Mouse (Mus musculus) forebrain, embryonic 14.5 days (tissue): Measurements from ENCODE around the gene Lsm7. TPM values are rescaled to one million over a fixed set of nuclear protein-coding genes. Genes with fewer than 3 reads are reported as not detected.

Experiments
- ATAC-seq: fragments of 200-750 bp; cut with Nextera tagmentation; 2 replicates; pipeline ENCODE4 v1.8.0; 2017; ENCODE audit warnings: mild to moderate bottlenecking, moderate library complexity
- DNase-seq: peaks from one replicate; pipeline ENCODE4 v3.0.0-alpha.2; 2015; ENCODE audit warnings: low spot score
- H3K27ac ChIP-seq: fragments of 300-500 bp; sonication (generic); 2 replicates; pipeline ENCODE4 v1.5.1; 2014; ENCODE audit warnings: low read depth, mild to moderate bottlenecking, control low read depth, low read length, moderate library complexity
- H3K27me3 ChIP-seq: fragments of 300-500 bp; sonication (generic); replicated peaks from 2 replicates; pipeline ENCODE4 v1.6.1; 2014; ENCODE audit warnings: low read length, control low read depth, mixed read lengths; ENCODE audit not compliant: control insufficient read depth, insufficient read depth
- H3K36me3 ChIP-seq: fragments of 300-500 bp; sonication (generic); 2 replicates; pipeline ENCODE4 v1.6.1; 2014; ENCODE audit warnings: low read length, control low read depth; ENCODE audit not compliant: control insufficient read depth, insufficient read depth
- H3K4me1 ChIP-seq: fragments of 300-500 bp; sonication (generic); 2 replicates; pipeline ENCODE4 v1.6.1; 2014; ENCODE audit warnings: antibody characterized with exemption, low read length, control low read depth; ENCODE audit not compliant: control insufficient read depth, insufficient read depth
- H3K4me2 ChIP-seq: fragments of 300-500 bp; sonication (generic); 2 replicates; pipeline ENCODE4 v1.6.1; 2014; ENCODE audit warnings: mild to moderate bottlenecking, control low read depth, low read length
- H3K4me3 ChIP-seq: fragments of 300-500 bp; sonication (generic); 2 replicates; pipeline ENCODE4 v1.5.1; 2014; ENCODE audit warnings: low read depth, low read length, control low read depth
- H3K9ac ChIP-seq: fragments of 300-500 bp; sonication (generic); 2 replicates; pipeline ENCODE4 v1.6.1; 2014; ENCODE audit warnings: mild to moderate bottlenecking, low read length, control low read depth, moderate library complexity
- H3K9me3 ChIP-seq: fragments of 300-500 bp; sonication (generic); replicated peaks from 2 replicates; pipeline ENCODE4 v1.6.1; 2016; ENCODE audit warnings: low read length, control low read depth, mixed read lengths; ENCODE audit not compliant: control insufficient read depth
- WGBS: fragments of 180-500 bp; shearing (Covaris S2); extraction: QIAGEN DNeasy Blood & Tissue Kit; methylation state at CpG from one replicate; pipeline ENCODE4 v1.1.7; 2014; 5-methylcytosine and 5-hydroxymethylcytosine counted together
- polyA plus RNA-seq: library from polyadenylated mRNA; unstranded; fragments of >200 nt; fragmentation: Nextera tagmentation; extraction: Ambion mirVana; gene quantifications from 2 replicates; pipeline ENCODE4 v1.2.1, GENCODE M21; 2014

The Lsm7 gene
- polyA plus RNA-seq, 1 experiment from 2014 or later: 372 TPM

DNA sequence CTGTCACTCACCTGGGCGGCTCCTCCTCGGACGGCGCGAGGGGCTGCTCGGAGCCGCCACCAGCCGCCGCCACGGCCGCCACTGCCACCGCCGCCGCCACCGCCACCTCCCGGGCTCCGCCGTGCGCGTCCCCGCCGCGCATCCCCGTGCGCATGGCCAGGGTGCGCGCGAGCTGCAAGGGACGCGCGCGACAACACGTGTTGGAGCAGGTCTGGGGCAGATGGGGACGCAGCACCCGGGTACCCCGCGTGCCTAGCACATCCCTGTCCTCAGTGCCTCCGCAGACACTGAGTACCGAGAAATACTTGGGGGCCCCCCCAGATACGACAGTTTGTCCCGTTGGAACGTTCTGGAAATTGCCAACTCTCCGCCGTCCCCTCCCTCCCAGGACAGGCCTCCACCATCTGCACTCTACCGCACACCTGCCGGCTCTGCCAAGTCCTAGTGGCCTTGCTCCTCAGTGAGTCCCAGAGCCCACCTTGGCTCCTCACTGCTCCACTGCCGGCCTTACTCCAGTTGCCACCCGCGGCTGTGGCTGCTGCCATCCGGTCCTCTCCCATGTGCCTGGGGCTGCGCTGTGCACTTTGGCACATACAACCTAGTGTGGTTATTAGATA, 11.0 kb downstream of the Lsm7 start, which contains the start of gene Lingo3:
Lingo3 (minus strand) TSS at position 109 of the 617 bp plus-strand sequence.
- Histone ChIP-seq H3K4me1 (peaks cover 5% of the 10 kb centered on the region; the same call in 1 of the 2 replicates), H3K27ac (no peak within 1 kb of the TSS), H3K27me3 (peaks cover 24% of the 10 kb centered on the region), H3K4me3 (peak within 1 kb of the TSS; percentile 45), H3K9ac (peak within 1 kb of the TSS; percentile 64), H3K4me2 (peak within 1 kb of the TSS; percentile 81), H3K9me3 (no peaks in the 10 kb centered on the region), H3K36me3 (no peaks in the 10 kb centered on the region)
- WGBS: 5% methylated on average over 39 of the region's 51 CpGs
- ATAC-seq (peak; percentile 60), DNase-seq (peak; percentile 63)

DNA sequence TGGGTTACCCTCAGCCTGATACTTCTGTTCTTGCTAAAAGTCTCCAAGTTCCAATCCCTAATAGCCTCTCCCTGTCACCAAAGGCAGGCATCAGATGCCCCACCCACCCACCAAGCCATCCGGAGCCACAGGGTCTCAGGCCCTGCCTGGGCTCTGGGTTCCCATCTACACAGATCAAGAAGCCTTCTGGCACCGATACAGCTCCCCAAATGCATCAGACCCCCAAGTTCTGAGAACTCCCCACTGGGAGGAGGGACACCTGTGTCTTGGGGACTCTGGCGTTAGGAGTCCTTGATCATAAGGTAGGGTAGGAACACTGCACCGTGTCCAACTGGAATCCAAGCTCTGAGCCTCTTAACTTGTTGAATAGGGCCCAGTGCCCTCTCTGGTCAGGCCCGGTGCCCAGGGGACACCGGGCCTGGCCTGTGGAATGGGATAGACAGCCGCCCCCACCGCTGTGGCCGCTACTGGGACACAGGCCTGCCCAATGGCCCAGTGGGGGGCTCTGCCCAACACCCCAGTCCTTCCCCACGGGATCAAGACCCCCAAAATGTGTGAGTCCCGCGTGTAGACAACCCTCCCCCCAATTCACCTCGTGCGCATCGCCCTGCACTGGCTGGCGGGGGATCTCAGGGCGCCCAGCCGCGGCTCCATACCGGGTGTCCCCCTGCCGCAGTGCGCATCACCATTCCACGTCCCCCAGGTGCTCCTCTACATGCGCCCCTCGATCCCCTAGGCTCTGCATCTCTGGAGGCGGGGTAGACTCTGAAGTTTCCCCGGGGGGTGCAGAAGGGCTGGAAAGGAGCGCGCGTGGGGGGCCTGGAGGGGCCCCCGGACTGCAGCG, 11.7 kb downstream of the Lsm7 start:
- Histone ChIP-seq H3K36me3 (no peaks in the 10 kb centered on the region), H3K4me1 (peaks cover 5% of the 10 kb centered on the region; the same call in 1 of the 2 replicates), H3K9me3 (no peaks in the 10 kb centered on the region), H3K27ac (no peak overlapping the region), H3K9ac (peak overlapping the region; percentile 64), H3K4me2 (peak overlapping the region; percentile 81), H3K27me3 (peaks cover 24% of the 10 kb centered on the region), H3K4me3 (peak overlapping the region; percentile 45)
- ATAC-seq (peak; percentile 21; the same call in 1 of the 2 replicates), DNase-seq (no peak)
- 7% methylated on average over 28 of the region's 32 CpGs for WGBS

DNA sequence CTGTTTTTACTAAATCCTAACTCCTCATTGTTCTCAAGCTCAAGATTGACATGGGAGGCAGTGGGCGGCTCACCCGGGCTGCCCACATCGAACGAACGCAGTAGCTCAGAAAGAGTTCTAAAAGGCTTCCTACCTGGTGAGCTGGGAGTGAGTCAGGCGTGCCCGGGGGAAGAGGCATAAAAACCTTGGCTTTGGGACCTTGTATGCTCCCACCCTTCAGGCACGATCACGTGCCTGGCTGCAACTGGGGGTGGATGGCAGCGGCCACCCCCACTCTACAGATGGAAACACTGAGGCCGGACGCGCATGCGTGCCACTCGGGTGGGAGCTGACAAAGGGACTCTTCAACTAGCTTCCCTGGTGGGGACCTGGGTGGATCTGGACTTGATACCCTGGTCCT, 12.7 kb downstream of the Lsm7 start:
- Histone ChIP-seq H3K4me3 (no peak overlapping the region), H3K27me3 (peaks cover 24% of the 10 kb centered on the region), H3K9me3 (no peaks in the 10 kb centered on the region), H3K36me3 (no peaks in the 10 kb centered on the region), H3K4me1 (peaks cover 5% of the 10 kb centered on the region; the same call in 1 of the 2 replicates), H3K27ac (no peak overlapping the region), H3K9ac (no peak overlapping the region), H3K4me2 (no peak overlapping the region)
- DNase-seq: no peak
- ATAC-seq: no peak
- 85% methylated on average over 15 of the region's 15 CpGs for WGBS

DNA sequence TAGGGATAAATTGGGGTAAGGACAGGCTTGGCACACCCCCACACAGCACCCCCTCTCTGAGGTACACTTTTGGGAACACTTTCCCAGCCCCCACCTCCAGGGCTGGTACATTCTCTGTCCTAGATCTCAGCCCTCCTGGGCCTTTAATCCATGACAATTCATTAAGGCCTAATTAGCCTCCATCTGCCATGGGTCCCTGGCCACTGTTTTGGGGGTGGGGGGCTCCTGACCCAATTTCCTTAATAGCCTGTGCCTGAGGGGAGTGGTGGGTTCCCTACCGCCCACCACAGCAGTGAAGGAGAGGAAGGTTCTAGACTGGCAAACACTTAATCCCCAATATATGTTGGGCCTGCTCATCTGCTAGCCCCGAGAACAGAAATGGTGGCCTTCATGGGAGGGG, 13.3 kb downstream of the Lsm7 start:
- Histone ChIP-seq H3K27ac (no peak overlapping the region), H3K9me3 (no peaks in the 10 kb centered on the region), H3K4me3 (no peak overlapping the region), H3K36me3 (no peaks in the 10 kb centered on the region), H3K4me1 (peaks cover 5% of the 10 kb centered on the region; the same call in 1 of the 2 replicates), H3K27me3 (peaks cover 24% of the 10 kb centered on the region), H3K9ac (no peak overlapping the region), H3K4me2 (no peak overlapping the region)
- DNase-seq (no peak), ATAC-seq (no peak)
- 70% methylated on average over 2 of the region's 2 CpGs for WGBS

DNA sequence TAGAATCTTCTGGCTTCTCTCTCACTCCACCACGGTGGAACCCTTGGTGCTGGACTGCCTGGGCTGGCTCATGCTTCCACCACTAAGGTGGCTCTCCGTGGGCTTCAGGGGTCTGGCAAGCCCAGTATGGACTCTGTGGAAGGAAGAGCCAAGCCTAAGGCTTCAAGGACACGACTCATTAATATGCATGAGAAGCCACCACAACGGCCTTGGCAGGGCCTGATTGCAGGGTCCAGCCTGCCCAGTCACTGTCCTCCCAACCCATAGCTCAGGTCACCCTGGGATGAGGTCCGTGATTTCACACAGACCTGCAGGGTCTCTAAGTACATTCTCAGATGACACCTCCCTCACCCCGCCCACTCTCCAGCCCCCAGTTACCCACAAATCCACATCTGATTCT, 15.2 kb downstream of the Lsm7 start:
- no peak for DNase-seq
- Histone ChIP-seq H3K27me3 (peaks cover 24% of the 10 kb centered on the region), H3K36me3 (no peaks in the 10 kb centered on the region)

DNA sequence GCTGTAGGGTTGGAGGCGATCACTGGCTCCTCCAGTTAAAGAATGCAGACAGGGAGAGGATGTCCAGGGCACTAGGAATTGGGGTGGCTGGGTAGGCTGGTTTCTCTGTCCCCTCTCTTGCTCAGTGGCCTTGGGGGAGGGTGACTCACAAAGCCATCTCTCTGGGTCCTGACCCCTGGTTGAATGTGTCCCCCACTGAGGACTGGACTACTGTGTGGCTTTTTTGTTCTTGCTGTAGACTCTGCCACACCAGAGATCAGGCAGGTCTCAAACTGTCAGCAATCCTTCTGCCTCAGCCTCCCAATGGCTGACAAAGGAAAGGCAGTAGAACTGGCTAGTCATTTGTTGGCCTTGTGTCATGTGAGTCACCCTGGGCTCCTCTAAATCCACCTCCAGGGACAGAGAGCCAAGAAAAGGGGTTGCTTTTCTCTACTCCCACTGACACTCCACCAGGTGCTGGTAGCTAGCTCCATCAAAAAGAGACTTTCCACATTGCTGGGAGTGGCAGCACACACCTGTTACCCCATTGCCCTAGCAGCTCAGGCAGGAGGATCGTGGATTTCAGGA, 16.6 kb downstream of the Lsm7 start:
- ATAC-seq (no peak), DNase-seq (no peak)
- 72% methylated on average over 2 of the region's 2 CpGs for WGBS
- H3K27me3 ChIP-seq: peaks cover 10% of the 10 kb centered on the region
- H3K4me1 ChIP-seq: 0 out of 2 replicates have a peak, but pooled peaks cover under 1% of the 10 kb centered on the region
- H3K36me3 ChIP-seq: no peaks in the 10 kb centered on the region
- no peaks in the 10 kb centered on the region for H3K9me3 ChIP-seq
- no peak overlapping the region for H3K27ac ChIP-seq
- H3K9ac ChIP-seq: no peak overlapping the region
- H3K4me2 ChIP-seq: no peak overlapping the region
- no peak overlapping the region for H3K4me3 ChIP-seq

More for the DNA sequence above, 15.2 kb downstream of the Lsm7 start:
- 62% methylated on average over 6 of the region's 6 CpGs for WGBS
- H3K9ac ChIP-seq: no peak overlapping the region
- peaks cover 5% of the 10 kb centered on the region; the same call in 1 of the 2 replicates for H3K4me1 ChIP-seq
- no peak overlapping the region for H3K27ac ChIP-seq
- H3K4me3 ChIP-seq: no peak overlapping the region
- ATAC-seq: no peak
- H3K4me2 ChIP-seq: no peak overlapping the region
- no peaks in the 10 kb centered on the region for H3K9me3 ChIP-seq

DNA sequence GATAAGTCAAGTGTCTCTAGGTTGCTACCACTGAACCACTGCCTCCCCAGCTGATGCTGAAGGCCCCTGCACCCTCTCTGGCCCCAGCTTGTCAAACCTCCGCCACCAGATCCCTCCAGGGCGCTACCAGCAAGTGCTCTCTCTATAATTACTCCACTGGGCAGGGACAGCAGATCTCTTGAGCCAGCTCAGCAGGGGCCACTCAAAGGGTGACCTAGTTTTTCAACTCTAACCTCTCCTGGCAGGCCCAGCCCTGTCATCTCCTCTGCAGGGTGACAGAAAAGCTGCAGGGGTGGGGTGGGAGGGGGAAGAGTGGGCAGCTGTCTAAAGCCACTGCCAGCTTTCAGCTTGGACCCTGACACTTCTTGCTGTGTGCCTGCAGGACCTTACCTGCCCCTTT, 17.2 kb downstream of the Lsm7 start:
- no peak overlapping the region for H3K4me3 ChIP-seq
- H3K4me1 ChIP-seq: no peaks in the 10 kb centered on the region
- no peak overlapping the region for H3K9ac ChIP-seq
- no peaks in the 10 kb centered on the region for H3K36me3 ChIP-seq
- H3K27ac ChIP-seq: no peak overlapping the region
- no peak for ATAC-seq
- H3K4me2 ChIP-seq: no peak overlapping the region
- 22% methylated on average over 2 of the region's 2 CpGs for WGBS
- DNase-seq: no peak
- peaks cover 5% of the 10 kb centered on the region; the same call in 1 of the 2 replicates for H3K27me3 ChIP-seq
- H3K9me3 ChIP-seq: no peaks in the 10 kb centered on the region

DNA sequence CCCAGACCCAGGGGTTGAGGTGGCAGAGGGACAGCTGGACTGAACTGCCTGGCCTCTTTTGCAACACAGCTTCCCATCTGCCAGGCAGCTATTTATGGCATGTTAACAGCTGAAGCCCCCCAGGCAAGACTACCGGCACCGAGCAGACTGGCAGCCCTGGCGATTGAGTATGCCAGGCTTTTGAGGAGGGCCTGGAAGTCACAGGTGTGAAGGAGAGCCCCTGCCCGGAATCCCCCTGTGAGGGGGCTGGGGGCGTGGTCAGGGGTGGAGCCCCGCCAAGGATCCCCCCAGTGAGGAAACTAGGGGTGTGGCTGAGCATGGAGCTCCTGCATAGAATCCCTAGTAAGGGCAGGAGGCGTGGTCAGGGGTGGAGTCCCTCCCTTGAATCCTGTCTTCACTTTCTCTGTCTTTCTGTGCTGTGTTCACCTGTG, 18.0 kb downstream of the Lsm7 start:
- Histone ChIP-seq H3K9ac (no peak overlapping the region), H3K36me3 (no peaks in the 10 kb centered on the region), H3K4me2 (no peak overlapping the region), H3K9me3 (no peaks in the 10 kb centered on the region), H3K4me3 (no peak overlapping the region), H3K4me1 (no peaks in the 10 kb centered on the region), H3K27me3 (0 out of 2 replicates have a peak, but pooled peaks cover 3% of the 10 kb centered on the region), H3K27ac (no peak overlapping the region)
- WGBS: 52% methylated on average over 7 of the region's 7 CpGs
- DNase-seq (no peak), ATAC-seq (peak; percentile 34; the same call in 1 of the 2 replicates)
